Mouse (Mus musculus) gastrocnemius, postnatal 25 days (tissue): ENCODE measurements around the gene Nab1. TPM values are rescaled to one million over a fixed set of nuclear protein-coding genes. Genes with fewer than 3 reads are reported as not detected.

Source experiments
- total RNA-seq, 2 experiments: library from RNA; stranded (reverse); gene quantifications; 1 replicate in 1 of 2; 2 replicates in 1 of 2; pipeline ENCODE4 v1.2.3; 2021

Gene Nab1
- total RNA-seq, 2 experiments from 2014 or later = 9.4 to 10.0 TPM

Other genes with a start within 250 kb of the Nab1 start
- gene Nemp2, start 130.0 kb upstream of the Nab1 start, total RNA-seq = under 1 TPM; 0.51 TPM
- gene Mfsd6, start 226.8 kb upstream of the Nab1 start, total RNA-seq = 1 to 10 TPM; 6.3 to 6.5 TPM